ENCODE assay signal across 11 mouse cellular contexts in genomic region chr12:33928331-33929192, GRCm38 (mm10). TPM values are rescaled to one million over a fixed set of nuclear protein-coding genes. Genes with fewer than 3 reads are reported as not detected.
DNase-seq lines count a peak whose midpoint lies in the region; ATAC-seq lines count a peak whose summit lies in the region.
"Had no signal": no experiment of that assay in that cellular context is flagged by ENCODE, and none has a peak within 500 bp of the region (broad histone marks: within the 10 kb centered on the region; RNA-seq: fewer than 3 reads in every experiment).

Ferd3l (plus strand) TSS chr12:33928425.

- no peak within 1 kb of the TSS for H3K9ac ChIP-seq in kidney, embryonic 16.5 days (replicated peaks; ENCODE audit: low read length)
- H3K9ac ChIP-seq in forebrain, embryonic 11.5 days (ENCODE audit: low read length), result no peak within 1 kb of the TSS; the same call in 1 of the 2 replicates
- H3K9ac ChIP-seq in limb, embryonic 11.5 days (ENCODE audit: low read length), result no peak within 1 kb of the TSS
- no peak within 1 kb of the TSS for H3K9ac ChIP-seq in stomach, embryonic 14.5 days (replicated peaks; ENCODE audit: low read depth, low read length)

- DNase-seq in kidney, postnatal 36 days, result no peak
- DNase-seq in forebrain, embryonic 11.5 days (ENCODE audit: low spot score), result peak; percentile 55
- DNase-seq in limb, embryonic 11.5 days (ENCODE audit: low spot score), result peak; percentile 29
- no peak for DNase-seq in layer of hippocampus, adult 8-10 months (ENCODE audit: low spot score in 2 of 2)
- no peak for DNase-seq in kidney, postnatal 10 days
- no peak for DNase-seq in right cerebral cortex, postnatal 36 days (ENCODE audit: low spot score in 2 of 2)
- DNase-seq: kidney, adult 9 months had no signal

- H3K36me3 ChIP-seq in kidney, embryonic 16.5 days (ENCODE audit: insufficient read depth, low read length), result no peaks in the 10 kb centered on the region
- no peaks in the 10 kb centered on the region for H3K36me3 ChIP-seq in forebrain, embryonic 11.5 days (ENCODE audit: control insufficient read depth, insufficient read depth, low read length)
- H3K36me3 ChIP-seq in limb, embryonic 11.5 days (ENCODE audit: control insufficient read depth, insufficient read depth, low read length), result no peaks in the 10 kb centered on the region
- H3K36me3 ChIP-seq in stomach, embryonic 14.5 days (ENCODE audit: control insufficient read depth, insufficient read depth, low read length), result no peaks in the 10 kb centered on the region
- H3K36me3 ChIP-seq: G1E had no signal

- ATAC-seq in kidney, embryonic 16.5 days (ENCODE audit: low FRiP score, low TSS enrichment), result no peak
- ATAC-seq in forebrain, embryonic 11.5 days (replicated peaks; ENCODE audit: low FRiP score), result 0 out of 2 replicates have a peak, but pooled peaks have one; percentile 21
- ATAC-seq in limb, embryonic 11.5 days (ENCODE audit: insufficient number of reproducible peaks, low FRiP score, low TSS enrichment, low read depth), result no peak
- ATAC-seq in stomach, embryonic 14.5 days (ENCODE audit: insufficient number of reproducible peaks, insufficient read depth, low FRiP score, low read depth), result no peak
- ATAC-seq: lung, postnatal 0 days had no signal

- 0 out of 2 replicates have a peak within 1 kb of the TSS, but pooled peaks have one; percentile 17 for H3K4me2 ChIP-seq in kidney, embryonic 16.5 days (replicated peaks; ENCODE audit: low read depth, low read length)
- peak within 1 kb of the TSS; percentile 55 for H3K4me2 ChIP-seq in forebrain, embryonic 11.5 days (ENCODE audit: low read depth, low read length, severe bottlenecking)
- peak within 1 kb of the TSS; percentile 42 for H3K4me2 ChIP-seq in limb, embryonic 11.5 days (ENCODE audit: low read depth, severe bottlenecking)
- H3K4me2 ChIP-seq in stomach, embryonic 14.5 days (replicated peaks; ENCODE audit: low read depth, low read length), result peak within 1 kb of the TSS; percentile 17; the same call in 1 of the 2 replicates

- no peak within 1 kb of the TSS for H3K4me3 ChIP-seq in kidney, embryonic 16.5 days (ENCODE audit: low read length)
- peak within 1 kb of the TSS; percentile 21 for H3K4me3 ChIP-seq in forebrain, embryonic 11.5 days (ENCODE audit: low read depth, low read length)
- H3K4me3 ChIP-seq in limb, embryonic 11.5 days (ENCODE audit: low read depth, low read length), result peak within 1 kb of the TSS; percentile 10; the same call in 1 of the 2 replicates
- peak within 1 kb of the TSS; percentile 15 for H3K4me3 ChIP-seq in stomach, embryonic 14.5 days (ENCODE audit: low read depth, low read length)

- peaks cover 40% of the 10 kb centered on the region for H3K27me3 ChIP-seq in kidney, embryonic 16.5 days (ENCODE audit: insufficient read depth, low read length)
- peaks cover 23% of the 10 kb centered on the region for H3K27me3 ChIP-seq in forebrain, embryonic 11.5 days (ENCODE audit: control insufficient read depth, insufficient read depth, low read length)
- H3K27me3 ChIP-seq in limb, embryonic 11.5 days (ENCODE audit: control insufficient read depth, insufficient read depth, low read length), result peaks cover 25% of the 10 kb centered on the region
- peaks cover 21% of the 10 kb centered on the region for H3K27me3 ChIP-seq in stomach, embryonic 14.5 days (ENCODE audit: control insufficient read depth, insufficient read depth, low read length)

- 1% methylated on average over 39 of the region's 39 CpGs for WGBS in kidney, embryonic 16.5 days
- under 1% methylated on average over 39 of the region's 39 CpGs for WGBS in forebrain, embryonic 11.5 days
- 1% methylated on average over 39 of the region's 39 CpGs for WGBS in limb, embryonic 11.5 days
- WGBS in stomach, embryonic 14.5 days, result 2% methylated on average over 39 of the region's 39 CpGs

- no peaks in the 10 kb centered on the region for H3K4me1 ChIP-seq in kidney, embryonic 16.5 days (ENCODE audit: insufficient read depth, low read length)
- peaks cover 11% of the 10 kb centered on the region; the same call in 1 of the 2 replicates for H3K4me1 ChIP-seq in forebrain, embryonic 11.5 days (replicated peaks; ENCODE audit: control insufficient read depth, insufficient read depth, low read length)
- no peaks in the 10 kb centered on the region for H3K4me1 ChIP-seq in limb, embryonic 11.5 days (ENCODE audit: control insufficient read depth, insufficient read depth, low read length)
- H3K4me1 ChIP-seq in stomach, embryonic 14.5 days (ENCODE audit: control insufficient read depth, insufficient read depth, low read length), result no peaks in the 10 kb centered on the region

- no peak within 1 kb of the TSS for H3K27ac ChIP-seq in kidney, embryonic 16.5 days (ENCODE audit: low read length)
- no peak within 1 kb of the TSS for H3K27ac ChIP-seq in forebrain, embryonic 11.5 days (ENCODE audit: low read depth, low read length)
- no peak within 1 kb of the TSS for H3K27ac ChIP-seq in limb, embryonic 11.5 days (replicated peaks; ENCODE audit: low read depth, low read length)
- no peak within 1 kb of the TSS for H3K27ac ChIP-seq in stomach, embryonic 14.5 days (ENCODE audit: low read length)

- no peaks in the 10 kb centered on the region for H3K9me3 ChIP-seq in kidney, embryonic 16.5 days (ENCODE audit: low read length)
- no peaks in the 10 kb centered on the region for H3K9me3 ChIP-seq in forebrain, embryonic 11.5 days (ENCODE audit: control insufficient read depth, low read length)
- H3K9me3 ChIP-seq in limb, embryonic 11.5 days (ENCODE audit: control insufficient read depth, low read length), result no peaks in the 10 kb centered on the region
- H3K9me3 ChIP-seq in stomach, embryonic 14.5 days (ENCODE audit: control insufficient read depth, low read depth, low read length), result no peaks in the 10 kb centered on the region

RNA-seq across cellular contexts. Expression of gene Ferd3l, which starts in this region (rescaled TPM):
- polyA plus RNA-seq in kidney, embryonic 16.5 days (2015; fragmentation: Nextera tagmentation; extraction: Ambion mirVana), result not detected in 2 replicates
- polyA plus RNA-seq in forebrain, embryonic 11.5 days (2014; fragmentation: Nextera tagmentation; extraction: Ambion mirVana), result 0.32 TPM in 1 of 2 replicates, not detected in the other
- polyA plus RNA-seq in limb, embryonic 11.5 days (2014; fragmentation: Nextera tagmentation; extraction: Ambion mirVana), result not detected in 2 replicates
- not detected in 2 replicates for polyA plus RNA-seq in stomach, embryonic 14.5 days (2014; fragmentation: Nextera tagmentation; extraction: Ambion mirVana)
- not detected for total RNA-seq in layer of hippocampus, adult 8-10 months (2022)
- polyA plus RNA-seq: G1E; lung, postnatal 0 days had no signal

Comparison
In these comparisons a context has a peak if more than half of its experiments do, and no peak if none do; other contexts are left out.
1. Peak in DNase-seq, ATAC-seq, H3K4me3 ChIP-seq and H3K4me2 ChIP-seq in forebrain, embryonic 11.5 days; RNA of the gene not detected or under 1 TPM.
2. Peak in DNase-seq, H3K4me3 ChIP-seq and H3K4me2 ChIP-seq in limb, embryonic 11.5 days; RNA of the gene not detected or under 1 TPM.